Mouse (Mus musculus) embryonic fibroblast, embryonic 13.5 days (primary cell): ENCODE data around the gene Coro6.

Experiments
- CTCF ChIP-seq: IDR thresholded peaks from 2 replicates; pipeline ENCODE4 v1.5.1; 2011; ENCODE audit warnings: mild to moderate bottlenecking, control low read depth, low read length, moderate library complexity, borderline replicate concordance; ENCODE audit not compliant: insufficient read depth
- POLR2A ChIP-seq: IDR thresholded peaks from 2 replicates; pipeline ENCODE4 v1.6.1; 2011; ENCODE audit warnings: low read depth, mild to moderate bottlenecking, control low read depth, low read length, moderate library complexity

GRCm38 (mm10) chr11:77511336-77511735 is 49.1 kb downstream of the Coro6 start:
- TF ChIP-seq CTCF (no peak), POLR2A (no peak)
